Mouse (Mus musculus) neural tube, embryonic 15.5 days (tissue): ENCODE results near the gene Wwc1. TPM values are rescaled to one million over a fixed set of nuclear protein-coding genes. Genes with fewer than 3 reads are reported as not detected.

ENCODE experiments used
- ATAC-seq: fragments of 200-750 bp; cut with Nextera tagmentation; 2 replicates; pipeline ENCODE4 v1.8.0; 2017; ENCODE audit warnings: mild to moderate bottlenecking, moderate TSS enrichment, moderate library complexity; ENCODE audit not compliant: low FRiP score
- H3K27ac ChIP-seq: fragments of 300-500 bp; sonication (generic); replicated peaks from 2 replicates; pipeline ENCODE4 v1.5.1; 2015; ENCODE audit warnings: mild to moderate bottlenecking, inconsistent platforms
- H3K27me3 ChIP-seq: fragments of 300-500 bp; sonication (generic); replicated peaks from 2 replicates; pipeline ENCODE4 v1.6.1; 2015; ENCODE audit warnings: inconsistent platforms
- H3K36me3 ChIP-seq: fragments of 300-500 bp; sonication (generic); 2 replicates; pipeline ENCODE4 v1.6.1; 2015; ENCODE audit warnings: inconsistent platforms
- H3K4me1 ChIP-seq: fragments of 300-500 bp; sonication (generic); 2 replicates; pipeline ENCODE4 v1.6.1; 2015; ENCODE audit warnings: inconsistent platforms
- H3K4me2 ChIP-seq: fragments of 300-500 bp; sonication (generic); 2 replicates; pipeline ENCODE4 v1.6.1; 2015; ENCODE audit warnings: inconsistent platforms, mild to moderate bottlenecking, moderate library complexity
- H3K4me3 ChIP-seq: fragments of 300-500 bp; sonication (generic); replicated peaks from 2 replicates; pipeline ENCODE4 v1.5.1; 2015; ENCODE audit warnings: mild to moderate bottlenecking, inconsistent platforms
- H3K9ac ChIP-seq: fragments of 300-500 bp; sonication (generic); replicated peaks from 2 replicates; pipeline ENCODE4 v1.6.1; 2015; ENCODE audit warnings: mild to moderate bottlenecking, inconsistent platforms
- H3K9me3 ChIP-seq: fragments of 300-500 bp; sonication (generic); replicated peaks from 2 replicates; pipeline ENCODE4 v1.6.1; 2016; ENCODE audit warnings: inconsistent platforms
- WGBS: fragments of 180-500 bp; shearing (Covaris S2); methylation state at CpG from one replicate; pipeline ENCODE4 v1.1.7; 2015; ENCODE audit warnings: mixed read lengths; 5-methylcytosine and 5-hydroxymethylcytosine counted together
- polyA plus RNA-seq: library from polyadenylated mRNA; unstranded; fragments of >200 nt; fragmentation: Nextera tagmentation; extraction: Ambion mirVana; gene quantifications from 2 replicates; pipeline ENCODE4 v1.2.1, GENCODE M21; 2015

Gene Wwc1
- polyA plus RNA-seq, 1 experiment from 2014 or later: 7.0 TPM

DNA sequence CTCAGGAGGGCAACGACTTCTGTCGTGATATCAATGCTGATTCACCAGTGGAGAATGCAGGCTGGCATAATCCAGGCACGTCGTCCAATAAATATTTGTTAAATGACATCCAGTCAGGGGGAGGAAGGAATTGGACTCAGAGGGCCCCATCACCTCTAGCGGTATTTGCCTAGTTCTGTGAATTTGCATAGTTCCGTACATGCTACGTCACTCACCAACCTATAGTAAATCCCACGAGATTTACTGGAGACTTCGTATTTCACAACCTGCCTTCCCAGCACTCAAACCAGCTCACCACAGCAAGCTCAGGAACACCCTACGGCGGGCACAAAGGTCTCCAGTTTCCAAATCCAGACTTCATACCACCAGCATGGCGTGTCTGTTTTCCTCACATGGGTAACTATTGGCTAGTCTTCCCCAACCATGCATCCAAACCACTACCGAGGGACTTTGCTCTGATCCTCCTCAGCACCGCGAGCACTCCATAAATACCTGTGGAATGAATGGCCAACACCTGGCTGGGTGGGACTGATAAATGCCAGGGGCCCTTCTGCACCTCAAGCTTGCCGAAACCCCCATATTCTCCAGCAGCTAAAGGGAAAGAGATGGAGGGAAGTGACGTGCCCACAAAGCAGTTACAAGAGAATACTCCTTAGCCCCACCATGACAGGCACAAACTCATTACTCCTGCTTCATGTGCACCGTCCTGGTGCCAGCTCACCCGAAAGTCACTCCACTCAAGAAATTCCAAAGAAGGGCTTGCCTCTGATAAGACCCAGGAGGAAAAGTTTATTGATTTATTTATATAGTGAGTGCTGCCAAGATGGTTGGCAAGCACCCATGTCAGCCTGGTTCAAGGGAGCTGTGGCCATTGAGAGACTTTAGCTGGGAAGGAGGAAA is 9.3 kb downstream of the Wwc1 start:
- Histone ChIP-seq H3K27me3 (no peaks in the 10 kb centered on the region), H3K4me1 (peaks cover 16% of the 10 kb centered on the region; the same call in 1 of the 2 replicates), H3K9me3 (no peaks in the 10 kb centered on the region), H3K27ac (no peak overlapping the region), H3K4me2 (no peak overlapping the region), H3K36me3 (no peaks in the 10 kb centered on the region), H3K9ac (no peak overlapping the region), H3K4me3 (no peak overlapping the region)
- ATAC-seq: no peak
- WGBS: 85% methylated on average over 19 of the region's 19 CpGs

DNA sequence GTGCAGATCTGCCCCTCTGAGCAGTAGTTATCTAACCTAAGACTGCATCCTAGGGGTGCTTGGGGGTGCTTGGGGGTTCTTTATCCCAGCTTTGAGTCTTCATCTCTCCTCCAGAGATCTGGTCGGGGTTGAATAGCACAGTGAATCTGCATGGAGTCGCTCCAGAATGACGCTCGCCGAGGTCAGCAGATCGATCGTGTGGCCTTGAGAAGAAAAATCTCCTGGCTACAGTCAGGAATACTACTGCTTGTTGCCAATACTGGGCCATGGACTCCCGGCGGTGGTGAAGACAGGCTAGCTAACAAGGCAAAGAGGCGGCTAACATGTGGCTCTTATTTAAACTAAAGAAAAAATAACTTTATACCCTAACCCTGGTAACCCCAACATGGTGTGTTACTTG is 12.0 kb downstream of the Wwc1 start:
- ATAC-seq: no peak
- Histone ChIP-seq H3K4me1 (peaks cover 8% of the 10 kb centered on the region; the same call in 1 of the 2 replicates), H3K36me3 (no peaks in the 10 kb centered on the region), H3K27ac (no peak overlapping the region), H3K9me3 (no peaks in the 10 kb centered on the region), H3K27me3 (no peaks in the 10 kb centered on the region), H3K9ac (no peak overlapping the region), H3K4me3 (no peak overlapping the region), H3K4me2 (no peak overlapping the region)
- 97% methylated on average over 10 of the region's 10 CpGs for WGBS

DNA sequence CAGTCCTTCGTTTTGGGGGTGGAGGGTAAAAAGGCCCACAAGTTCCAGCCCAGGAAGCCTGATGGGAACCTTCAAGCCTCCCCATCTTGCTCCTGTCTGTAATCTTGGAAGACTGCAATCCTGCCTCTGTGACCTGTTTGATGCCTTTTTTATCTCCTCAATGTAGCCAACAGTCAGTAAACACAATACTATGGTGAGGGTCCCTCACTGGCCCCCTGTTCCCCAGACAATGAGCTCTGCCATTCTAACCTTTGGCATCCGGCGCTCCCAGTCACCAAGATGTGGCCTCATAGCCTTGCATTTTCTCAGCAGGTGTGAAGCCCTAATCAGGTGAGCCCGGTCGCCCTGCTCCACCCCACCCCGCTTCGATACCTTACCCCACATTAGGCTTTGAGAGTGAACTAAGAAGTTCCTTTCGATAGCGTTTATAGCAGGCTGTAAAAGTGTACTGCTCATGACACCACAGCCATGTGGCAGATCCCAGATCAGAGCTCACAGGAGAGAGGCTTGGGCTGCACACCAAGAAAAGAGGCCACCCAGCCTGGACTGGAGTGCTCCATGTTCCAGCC is 16.3 kb downstream of the Wwc1 start:
- Histone ChIP-seq H3K27me3 (no peaks in the 10 kb centered on the region), H3K9ac (no peak overlapping the region), H3K4me2 (no peak overlapping the region), H3K4me1 (no peaks in the 10 kb centered on the region; the same call in 1 of the 2 replicates), H3K36me3 (no peaks in the 10 kb centered on the region), H3K4me3 (no peak overlapping the region), H3K9me3 (no peaks in the 10 kb centered on the region), H3K27ac (no peak overlapping the region)
- WGBS: 52% methylated on average over 9 of the region's 9 CpGs
- ATAC-seq: no peak

DNA sequence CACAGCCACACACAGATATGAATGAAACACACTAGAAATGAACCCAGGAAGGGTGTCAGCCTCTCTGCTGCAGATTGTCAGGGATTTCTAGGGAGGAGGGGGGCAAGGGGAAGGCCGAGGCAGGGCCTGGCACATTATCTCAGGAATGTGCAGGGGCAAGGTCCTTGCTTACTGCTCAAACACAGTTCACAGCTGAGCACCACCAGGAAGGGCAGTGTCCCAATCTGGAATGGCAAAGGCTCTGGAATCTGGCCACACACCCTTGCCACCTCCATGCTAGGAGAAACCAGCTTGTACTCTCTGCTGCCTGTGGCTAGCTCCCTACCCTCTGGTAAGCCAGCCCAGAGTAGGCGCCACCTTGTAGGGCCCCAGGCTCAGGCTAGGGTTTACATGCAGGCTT is 16.8 kb downstream of the Wwc1 start:
- no peaks in the 10 kb centered on the region for H3K27me3 ChIP-seq
- no peak overlapping the region for H3K4me2 ChIP-seq
- H3K27ac ChIP-seq: no peak overlapping the region
- H3K9ac ChIP-seq: no peak overlapping the region
- H3K4me1 ChIP-seq: no peaks in the 10 kb centered on the region; the same call in 1 of the 2 replicates
- 71% methylated on average over 2 of the region's 2 CpGs for WGBS
- H3K4me3 ChIP-seq: no peak overlapping the region
- no peak for ATAC-seq
- no peaks in the 10 kb centered on the region for H3K36me3 ChIP-seq
- H3K9me3 ChIP-seq: no peaks in the 10 kb centered on the region

DNA sequence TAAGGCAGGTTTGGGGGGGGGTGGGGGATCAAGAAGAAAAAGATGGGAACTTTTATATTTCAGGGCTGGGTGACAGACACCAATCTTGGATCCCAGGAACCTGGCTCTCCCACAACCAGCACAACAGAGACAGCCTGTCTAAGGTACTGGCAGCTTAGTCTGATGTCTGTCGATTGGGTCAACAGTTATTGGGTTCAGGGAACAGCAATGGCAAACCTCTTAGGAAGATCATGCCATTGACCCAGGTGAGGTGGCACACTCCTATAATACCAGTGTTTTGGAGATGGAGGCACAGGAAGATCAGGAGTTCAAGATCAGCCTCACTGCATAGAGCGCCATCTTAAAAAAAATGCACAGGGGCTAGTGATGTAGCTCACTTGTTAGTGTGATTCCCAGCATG is 17.9 kb downstream of the Wwc1 start:
- Histone ChIP-seq H3K4me1 (no peaks in the 10 kb centered on the region; the same call in 1 of the 2 replicates), H3K36me3 (no peaks in the 10 kb centered on the region), H3K9ac (no peak overlapping the region), H3K4me3 (no peak overlapping the region), H3K27ac (no peak overlapping the region), H3K9me3 (no peaks in the 10 kb centered on the region), H3K4me2 (no peak overlapping the region), H3K27me3 (no peaks in the 10 kb centered on the region)
- no peak for ATAC-seq
- 94% methylated on average over 2 of the region's 2 CpGs for WGBS

DNA sequence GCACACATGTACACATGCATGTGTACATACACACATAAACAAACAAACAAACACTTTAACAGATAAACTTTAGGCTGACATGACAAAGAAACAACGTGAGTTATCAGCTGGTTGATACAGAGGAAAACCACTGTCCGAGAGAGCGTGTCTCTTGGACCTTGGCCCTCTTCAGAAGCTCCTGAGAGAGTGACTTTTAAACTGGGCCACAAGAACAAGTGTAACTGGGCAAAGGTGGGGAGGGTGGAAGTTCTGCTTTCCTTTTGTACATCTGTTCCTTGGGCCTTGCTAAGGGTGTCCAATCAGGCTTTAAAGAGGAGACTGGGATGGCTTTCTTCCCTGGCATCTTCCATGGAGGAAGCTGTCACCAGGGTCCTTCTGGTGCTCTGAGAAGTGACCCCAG is 21.1 kb downstream of the Wwc1 start:
- Histone ChIP-seq H3K4me1 (no peaks in the 10 kb centered on the region; the same call in 1 of the 2 replicates), H3K9me3 (no peaks in the 10 kb centered on the region), H3K27ac (no peak overlapping the region), H3K4me3 (no peak overlapping the region), H3K36me3 (no peaks in the 10 kb centered on the region), H3K4me2 (no peak overlapping the region), H3K9ac (no peak overlapping the region), H3K27me3 (no peaks in the 10 kb centered on the region)
- WGBS: 95% methylated on average over 3 of the region's 3 CpGs
- no peak for ATAC-seq

DNA sequence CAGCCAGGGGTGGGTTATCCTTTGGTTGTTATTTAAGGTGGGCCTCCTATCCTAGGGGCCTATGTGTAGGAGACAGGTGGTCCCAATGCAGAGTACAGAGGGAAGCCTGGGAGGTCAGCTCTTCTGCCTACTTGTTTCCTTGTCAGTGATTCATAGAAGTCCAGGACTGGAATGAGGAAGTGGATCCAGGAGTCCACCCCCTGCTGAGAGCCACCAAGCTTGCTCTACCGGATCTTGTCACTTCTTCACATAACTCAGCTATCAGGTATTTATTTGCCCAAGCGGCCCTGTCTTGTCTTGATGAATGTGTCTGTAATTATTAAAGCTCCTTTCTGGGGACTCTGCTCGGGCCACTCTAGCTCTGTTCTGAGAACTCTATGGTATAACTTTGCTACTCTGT is 24.8 kb downstream of the Wwc1 start:
- Histone ChIP-seq H3K4me1 (0 out of 2 replicates have a peak, but pooled peaks cover 2% of the 10 kb centered on the region), H3K4me3 (no peak overlapping the region), H3K4me2 (no peak overlapping the region), H3K36me3 (no peaks in the 10 kb centered on the region), H3K9me3 (no peaks in the 10 kb centered on the region), H3K27ac (no peak overlapping the region), H3K27me3 (no peaks in the 10 kb centered on the region), H3K9ac (no peak overlapping the region)
- WGBS: 72% methylated on average over 3 of the region's 3 CpGs
- no peak for ATAC-seq

DNA sequence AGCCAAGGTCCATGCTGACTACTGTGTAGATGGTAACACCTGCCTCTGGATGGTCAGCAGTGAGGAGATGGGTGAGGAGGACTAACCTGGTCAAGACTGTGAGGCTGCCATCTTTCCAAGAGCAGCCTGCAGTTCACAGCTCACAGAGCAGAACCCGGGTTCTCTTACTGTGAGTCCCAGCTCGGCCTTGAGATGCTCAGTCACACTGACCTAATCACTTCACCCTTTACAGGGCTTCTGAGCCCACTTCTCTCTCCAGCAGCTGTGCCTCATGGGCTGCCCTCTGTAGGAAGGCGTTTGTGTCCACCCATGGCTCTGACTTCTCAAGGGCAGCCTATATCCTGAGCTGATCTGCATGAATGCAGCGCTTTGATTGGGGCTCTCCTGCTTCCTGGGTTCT is 27.1 kb downstream of the Wwc1 start:
- Histone ChIP-seq H3K4me2 (no peak overlapping the region), H3K4me1 (0 out of 2 replicates have a peak, but pooled peaks cover 2% of the 10 kb centered on the region), H3K27ac (no peak overlapping the region), H3K9me3 (no peaks in the 10 kb centered on the region), H3K9ac (no peak overlapping the region), H3K27me3 (no peaks in the 10 kb centered on the region), H3K4me3 (no peak overlapping the region), H3K36me3 (no peaks in the 10 kb centered on the region)
- no peak for ATAC-seq
- 90% methylated on average over 4 of the region's 4 CpGs for WGBS

DNA sequence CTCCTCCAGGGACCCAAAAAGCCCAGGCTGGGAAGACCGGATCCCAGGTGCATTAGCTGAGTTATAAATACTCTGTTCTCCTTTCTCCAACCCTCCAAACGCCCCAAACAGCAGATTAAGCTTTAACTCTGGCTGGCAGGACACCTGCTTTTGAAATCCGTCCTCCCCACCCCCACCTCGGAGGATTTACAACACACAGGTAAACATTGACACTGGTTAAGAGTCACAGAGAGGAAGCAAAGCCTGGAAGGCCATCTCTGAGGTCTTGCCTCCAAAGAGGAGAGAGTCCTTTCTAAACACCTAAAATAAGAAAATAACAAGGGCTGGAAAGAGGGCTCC is 28.6 kb downstream of the Wwc1 start:
- Histone ChIP-seq H3K4me2 (no peak overlapping the region), H3K4me1 (0 out of 2 replicates have a peak, but pooled peaks cover 2% of the 10 kb centered on the region), H3K27me3 (no peaks in the 10 kb centered on the region), H3K9me3 (no peaks in the 10 kb centered on the region), H3K36me3 (no peaks in the 10 kb centered on the region), H3K4me3 (no peak overlapping the region), H3K9ac (no peak overlapping the region), H3K27ac (no peak overlapping the region)
- no peak for ATAC-seq
- WGBS: 68% methylated on average over 4 of the region's 4 CpGs

DNA sequence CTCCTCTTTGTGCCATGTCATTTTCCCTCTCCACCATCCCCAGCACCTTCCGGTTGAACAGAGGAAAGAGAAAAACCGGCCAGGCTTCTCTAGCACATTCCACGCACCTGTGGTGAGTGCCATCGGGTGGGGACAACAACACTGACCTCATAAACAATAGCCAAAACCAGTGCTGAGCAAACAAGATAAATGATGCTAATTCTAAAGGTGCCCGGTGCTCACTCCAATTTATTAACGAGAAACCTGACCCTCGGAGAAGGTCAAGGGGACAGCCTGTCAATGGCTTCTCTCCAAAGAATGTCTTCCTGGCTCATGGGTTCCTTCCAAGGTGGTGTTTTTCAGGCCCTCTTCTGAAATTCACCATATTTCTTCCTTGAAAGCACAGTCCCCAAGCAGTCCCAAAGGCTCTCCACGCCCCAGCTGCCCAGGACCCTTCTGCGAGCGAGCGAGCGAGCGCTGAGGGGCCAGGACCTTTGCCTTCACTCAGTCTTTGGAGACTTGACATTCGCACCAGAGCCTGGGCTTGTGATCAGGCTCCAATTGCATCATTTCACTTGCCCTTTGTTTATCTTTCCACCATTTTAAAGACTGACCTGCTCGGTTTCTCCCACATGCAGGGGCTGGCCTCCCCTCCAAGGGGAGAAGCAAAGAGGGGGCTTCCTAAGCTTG is 29.1 kb downstream of the Wwc1 start:
- Histone ChIP-seq H3K9ac (no peak overlapping the region), H3K27me3 (no peaks in the 10 kb centered on the region), H3K36me3 (no peaks in the 10 kb centered on the region), H3K4me2 (no peak overlapping the region), H3K9me3 (no peaks in the 10 kb centered on the region), H3K4me3 (no peak overlapping the region), H3K27ac (no peak overlapping the region), H3K4me1 (0 out of 2 replicates have a peak, but pooled peaks cover 2% of the 10 kb centered on the region)
- no peak for ATAC-seq
- 85% methylated on average over 15 of the region's 15 CpGs for WGBS

DNA sequence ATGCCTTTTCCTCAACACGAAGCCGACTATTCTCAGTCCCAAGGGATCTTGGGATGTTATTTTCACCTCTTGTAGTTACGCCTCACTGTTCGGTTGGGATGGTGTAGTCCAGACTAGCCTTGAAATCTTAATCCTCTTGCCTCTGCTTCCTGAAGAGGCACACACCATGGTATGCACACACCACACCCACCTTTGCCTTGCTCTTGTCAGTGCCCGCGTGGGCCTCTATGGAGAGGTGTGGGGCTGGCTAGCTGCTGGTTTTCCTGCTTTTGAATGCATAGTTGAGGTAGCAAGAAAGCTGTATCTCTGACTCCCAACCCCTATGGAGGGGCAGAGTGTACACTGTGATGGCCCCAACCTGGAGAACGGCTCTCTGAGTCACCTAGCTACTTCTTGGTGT is 29.9 kb downstream of the Wwc1 start:
- 78% methylated on average over 7 of the region's 7 CpGs for WGBS
- Histone ChIP-seq H3K4me1 (0 out of 2 replicates have a peak, but pooled peaks cover 2% of the 10 kb centered on the region), H3K9ac (no peak overlapping the region), H3K4me2 (no peak overlapping the region), H3K9me3 (no peaks in the 10 kb centered on the region), H3K27ac (no peak overlapping the region), H3K4me3 (no peak overlapping the region), H3K27me3 (no peaks in the 10 kb centered on the region), H3K36me3 (no peaks in the 10 kb centered on the region)
- ATAC-seq: no peak; the same call in 1 of the 2 replicates

DNA sequence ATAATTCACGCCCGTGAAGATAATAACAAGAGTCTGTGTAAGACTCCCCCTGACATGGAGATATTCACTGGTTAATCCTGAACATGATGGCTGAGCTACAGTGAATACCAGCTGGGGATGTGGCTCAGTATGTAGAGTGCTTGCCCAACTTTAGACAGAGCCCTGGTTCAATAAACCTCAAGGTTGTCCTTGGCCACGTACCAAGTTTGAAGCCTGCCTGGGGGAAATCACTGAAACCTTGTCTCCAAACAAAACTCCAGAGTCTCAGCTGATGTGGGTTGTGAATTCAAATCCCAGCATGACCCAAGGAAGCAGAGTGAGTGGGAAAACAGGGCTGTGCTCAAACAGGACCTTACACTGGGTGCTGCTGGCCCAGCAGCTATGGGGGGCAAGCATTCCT is 30.3 kb downstream of the Wwc1 start:
- 88% methylated on average over 3 of the region's 3 CpGs for WGBS
- Histone ChIP-seq H3K4me2 (no peak overlapping the region), H3K9ac (no peak overlapping the region), H3K27ac (no peak overlapping the region), H3K27me3 (no peaks in the 10 kb centered on the region), H3K4me3 (no peak overlapping the region), H3K9me3 (no peaks in the 10 kb centered on the region), H3K4me1 (0 out of 2 replicates have a peak, but pooled peaks cover 2% of the 10 kb centered on the region), H3K36me3 (no peaks in the 10 kb centered on the region)
- ATAC-seq: no peak
